Mouse (Mus musculus): Measurements from ENCODE around the gene Kcnt2. TPM values are rescaled to one million over a fixed set of nuclear protein-coding genes. Genes with fewer than 3 reads are reported as not detected.
A peak's percentile ranks its signal among the peaks of the same experiment; 100 is the strongest.

The Kcnt2 gene
- polyA plus RNA-seq, 1 experiment from 2014 or later, result 2.3 TPM

GRCm38 (mm10) chr1:140542066-140542465 is 296.1 kb downstream of the Kcnt2 start:
- Histone ChIP-seq H3K9ac (no peak overlapping the region), H3K4me2 (replicated peaks) (no peak overlapping the region), H3K9me3 (no peaks in the 10 kb centered on the region), H3K4me3 (no peak overlapping the region), H3K27ac (no peak overlapping the region), H3K4me1 (no peaks in the 10 kb centered on the region), H3K36me3 (no peaks in the 10 kb centered on the region), H3K27me3 (replicated peaks) (no peaks in the 10 kb centered on the region)
- ATAC-seq (ENCODE audit: low FRiP score, low read depth), result no peak
- 87% methylated on average over 3 of the region's 3 CpGs for WGBS

- no peaks in the 10 kb centered on the region for H3K4me1 ChIP-seq
- no peaks in the 10 kb centered on the region for H3K36me3 ChIP-seq
- H3K9ac ChIP-seq, result no peak overlapping the region
- no peaks in the 10 kb centered on the region for H3K9me3 ChIP-seq
- no peak overlapping the region for H3K4me2 ChIP-seq (replicated peaks)
- no peak overlapping the region for H3K27ac ChIP-seq
- H3K27me3 ChIP-seq (replicated peaks), result no peaks in the 10 kb centered on the region
- H3K4me3 ChIP-seq, result no peak overlapping the region
- no peak for ATAC-seq (ENCODE audit: low FRiP score, low read depth)
Measured at GRCm38 (mm10) chr1:140548711-140549110, 302.8 kb downstream of the Kcnt2 start.

- Histone ChIP-seq H3K27me3 (replicated peaks) (no peaks in the 10 kb centered on the region), H3K9ac (no peak overlapping the region), H3K4me2 (replicated peaks) (no peak overlapping the region), H3K36me3 (no peaks in the 10 kb centered on the region), H3K4me1 (no peaks in the 10 kb centered on the region), H3K27ac (no peak overlapping the region), H3K9me3 (no peaks in the 10 kb centered on the region), H3K4me3 (no peak overlapping the region)
- ATAC-seq (ENCODE audit: low FRiP score, low read depth), result no peak
Measured at GRCm38 (mm10) chr1:140560801-140561200, 314.8 kb downstream of the Kcnt2 start.

GRCm38 (mm10) chr1:140572141-140572540 is 326.2 kb downstream of the Kcnt2 start:
- Histone ChIP-seq H3K27me3 (replicated peaks) (no peaks in the 10 kb centered on the region), H3K27ac (no peak overlapping the region), H3K9me3 (no peaks in the 10 kb centered on the region), H3K4me1 (no peaks in the 10 kb centered on the region), H3K9ac (no peak overlapping the region), H3K4me2 (replicated peaks) (no peak overlapping the region), H3K36me3 (no peaks in the 10 kb centered on the region), H3K4me3 (no peak overlapping the region)
- WGBS, result 85% methylated on average over 7 of the region's 7 CpGs
- no peak for ATAC-seq (ENCODE audit: low FRiP score, low read depth)

- H3K9ac ChIP-seq, result no peak overlapping the region
- no peaks in the 10 kb centered on the region for H3K4me1 ChIP-seq
- no peak overlapping the region for H3K27ac ChIP-seq
- H3K9me3 ChIP-seq, result no peaks in the 10 kb centered on the region
- H3K4me2 ChIP-seq (replicated peaks), result no peak overlapping the region
- WGBS, result 88% methylated on average over 3 of the region's 3 CpGs
- no peaks in the 10 kb centered on the region for H3K36me3 ChIP-seq
- no peak overlapping the region for H3K4me3 ChIP-seq
- ATAC-seq (ENCODE audit: low FRiP score, low read depth), result no peak
- no peaks in the 10 kb centered on the region for H3K27me3 ChIP-seq (replicated peaks)
Measured at GRCm38 (mm10) chr1:140578607-140579006, 332.6 kb downstream of the Kcnt2 start.

- Histone ChIP-seq H3K9me3 (no peaks in the 10 kb centered on the region), H3K36me3 (no peaks in the 10 kb centered on the region), H3K27ac (no peak overlapping the region), H3K4me2 (replicated peaks) (no peak overlapping the region), H3K4me3 (no peak overlapping the region), H3K9ac (no peak overlapping the region), H3K27me3 (replicated peaks) (no peaks in the 10 kb centered on the region), H3K4me1 (no peaks in the 10 kb centered on the region)
- WGBS, result 72% methylated on average over 3 of the region's 3 CpGs
- no peak for ATAC-seq (ENCODE audit: low FRiP score, low read depth)
Measured at GRCm38 (mm10) chr1:140588302-140588701, 342.3 kb downstream of the Kcnt2 start.

GRCm38 (mm10) chr1:140608765-140609297 is 362.9 kb downstream of the Kcnt2 start:
- H3K4me2 ChIP-seq (replicated peaks), result no peak overlapping the region
- no peak for ATAC-seq (ENCODE audit: low FRiP score, low read depth)
- no peak overlapping the region for H3K9ac ChIP-seq
- no peaks in the 10 kb centered on the region for H3K27me3 ChIP-seq (replicated peaks)
- H3K9me3 ChIP-seq, result no peaks in the 10 kb centered on the region
- no peaks in the 10 kb centered on the region for H3K36me3 ChIP-seq
- 82% methylated on average over 4 of the region's 4 CpGs for WGBS
- H3K4me3 ChIP-seq, result no peak overlapping the region
- H3K4me1 ChIP-seq, result no peaks in the 10 kb centered on the region
- H3K27ac ChIP-seq, result no peak overlapping the region

GRCm38 (mm10) chr1:140613101-140613500 is 367.1 kb downstream of the Kcnt2 start:
- Histone ChIP-seq H3K4me3 (no peak overlapping the region), H3K4me2 (replicated peaks) (no peak overlapping the region), H3K27me3 (replicated peaks) (no peaks in the 10 kb centered on the region), H3K4me1 (no peaks in the 10 kb centered on the region), H3K36me3 (no peaks in the 10 kb centered on the region), H3K27ac (no peak overlapping the region), H3K9ac (no peak overlapping the region), H3K9me3 (no peaks in the 10 kb centered on the region)
- ATAC-seq (ENCODE audit: low FRiP score, low read depth), result no peak
- 83% methylated on average over 1 of the region's 1 CpGs for WGBS

- 82% methylated on average over 2 of the region's 2 CpGs for WGBS
Measured at GRCm38 (mm10) chr1:140614840-140615239, 368.9 kb downstream of the Kcnt2 start.

GRCm38 (mm10) chr1:140618164-140618563 is 372.2 kb downstream of the Kcnt2 start:
- no peaks in the 10 kb centered on the region for H3K36me3 ChIP-seq
- no peaks in the 10 kb centered on the region for H3K4me1 ChIP-seq
- H3K4me3 ChIP-seq, result no peak overlapping the region
- no peak for ATAC-seq (ENCODE audit: low FRiP score, low read depth)
- H3K27me3 ChIP-seq (replicated peaks), result no peaks in the 10 kb centered on the region
- no peak overlapping the region for H3K9ac ChIP-seq
- H3K27ac ChIP-seq, result no peak overlapping the region
- no peak overlapping the region for H3K4me2 ChIP-seq (replicated peaks)
- H3K9me3 ChIP-seq, result no peaks in the 10 kb centered on the region

More at GRCm38 (mm10) chr1:140614840-140615239, 368.9 kb downstream of the Kcnt2 start:
- Histone ChIP-seq H3K4me1 (no peaks in the 10 kb centered on the region), H3K4me3 (no peak overlapping the region), H3K27me3 (replicated peaks) (no peaks in the 10 kb centered on the region), H3K4me2 (replicated peaks) (no peak overlapping the region), H3K27ac (no peak overlapping the region), H3K36me3 (no peaks in the 10 kb centered on the region), H3K9ac (no peak overlapping the region), H3K9me3 (no peaks in the 10 kb centered on the region)
- no peak for ATAC-seq (ENCODE audit: low FRiP score, low read depth)

GRCm38 (mm10) chr1:140624918-140625317 is 379.0 kb downstream of the Kcnt2 start:
- Histone ChIP-seq H3K9ac (no peak overlapping the region), H3K4me1 (no peaks in the 10 kb centered on the region), H3K4me3 (no peak overlapping the region), H3K4me2 (replicated peaks) (no peak overlapping the region), H3K36me3 (no peaks in the 10 kb centered on the region), H3K27me3 (replicated peaks) (no peaks in the 10 kb centered on the region), H3K27ac (no peak overlapping the region), H3K9me3 (no peaks in the 10 kb centered on the region)
- no peak for ATAC-seq (ENCODE audit: low FRiP score, low read depth)

- Histone ChIP-seq H3K9ac (no peak overlapping the region), H3K9me3 (no peaks in the 10 kb centered on the region), H3K36me3 (no peaks in the 10 kb centered on the region), H3K27ac (no peak overlapping the region), H3K4me3 (no peak overlapping the region), H3K27me3 (replicated peaks) (no peaks in the 10 kb centered on the region), H3K4me2 (replicated peaks) (no peak overlapping the region), H3K4me1 (no peaks in the 10 kb centered on the region)
- no peak for ATAC-seq (ENCODE audit: low FRiP score, low read depth)
- 66% methylated on average over 3 of the region's 3 CpGs for WGBS
Measured at GRCm38 (mm10) chr1:140659607-140660340, 413.8 kb downstream of the Kcnt2 start.

GRCm38 (mm10) chr1:140660751-140661403 is 414.9 kb downstream of the Kcnt2 start:
- Histone ChIP-seq H3K9ac (no peak overlapping the region), H3K36me3 (no peaks in the 10 kb centered on the region), H3K4me1 (no peaks in the 10 kb centered on the region), H3K27me3 (replicated peaks) (no peaks in the 10 kb centered on the region), H3K4me3 (no peak overlapping the region), H3K4me2 (replicated peaks) (0 out of 2 replicates have a peak overlapping the region, but pooled peaks have one; percentile 24), H3K27ac (no peak overlapping the region), H3K9me3 (no peaks in the 10 kb centered on the region)
- no peak for ATAC-seq (ENCODE audit: low FRiP score, low read depth)
- WGBS, result 64% methylated on average over 12 of the region's 12 CpGs

Measured in neural tube, embryonic 12.5 days (tissue).